ENCODE assay signal across 24 mouse cellular contexts in genomic region chr3:75730982-75731600, GRCm38 (mm10). TPM values are rescaled to one million over a fixed set of nuclear protein-coding genes. Genes with fewer than 3 reads are reported as not detected.
DNase-seq lines count a peak whose midpoint lies in the region; ATAC-seq lines count a peak whose summit lies in the region.
"Had no signal": no experiment of that assay in that cellular context is flagged by ENCODE, and none has a peak within 500 bp of the region (broad histone marks: within the 10 kb centered on the region; RNA-seq: fewer than 3 reads in every experiment).

No protein-coding gene starts in this region.

- H3K9me3 ChIP-seq in megakaryocyte, embryonic 14.5 days: peaks cover 7% of the 10 kb centered on the region
- no peaks in the 10 kb centered on the region for H3K9me3 ChIP-seq in kidney, embryonic 14.5 days (ENCODE audit: control insufficient read depth, low read length)
- H3K9me3 ChIP-seq: embryonic facial prominence, embryonic 15.5 days; forebrain, embryonic 12.5 days; hindbrain, embryonic 15.5 days; neural tube, embryonic 15.5 days had no signal

- ATAC-seq in kidney, embryonic 14.5 days (ENCODE audit: low FRiP score, low TSS enrichment): no peak
- ATAC-seq: midbrain, embryonic 16.5 days; Patski had no signal

- no peaks in the 10 kb centered on the region for H3K36me3 ChIP-seq in megakaryocyte, embryonic 14.5 days (replicated peaks; ENCODE audit: low read length)
- no peaks in the 10 kb centered on the region for H3K36me3 ChIP-seq in kidney, embryonic 14.5 days (ENCODE audit: control insufficient read depth, insufficient read depth, low read length)
- H3K36me3 ChIP-seq: embryonic facial prominence, embryonic 15.5 days; forebrain, embryonic 12.5 days; hindbrain, embryonic 15.5 days; neural tube, embryonic 15.5 days had no signal

- no peak overlapping the region for H3K9ac ChIP-seq in kidney, embryonic 14.5 days (ENCODE audit: low read depth, low read length)
- H3K9ac ChIP-seq: embryonic facial prominence, embryonic 15.5 days; forebrain, embryonic 12.5 days; hindbrain, embryonic 15.5 days; liver, embryonic 14.5 days; neural tube, embryonic 15.5 days had no signal

- peaks cover 18% of the 10 kb centered on the region for H3K4me1 ChIP-seq in megakaryocyte, embryonic 14.5 days
- H3K4me1 ChIP-seq in kidney, embryonic 14.5 days (ENCODE audit: control insufficient read depth, insufficient read depth, low read length): no peaks in the 10 kb centered on the region
- H3K4me1 ChIP-seq: embryonic facial prominence, embryonic 15.5 days; forebrain, embryonic 12.5 days; hindbrain, embryonic 15.5 days; neural tube, embryonic 15.5 days had no signal

- H3K4me2 ChIP-seq in kidney, embryonic 14.5 days (replicated peaks; ENCODE audit: low read depth, low read length): no peak overlapping the region
- H3K4me2 ChIP-seq: embryonic facial prominence, embryonic 15.5 days; forebrain, embryonic 12.5 days; hindbrain, embryonic 15.5 days; neural tube, embryonic 15.5 days had no signal

- no peak overlapping the region for H3K27ac ChIP-seq in kidney, embryonic 14.5 days (ENCODE audit: low read depth, low read length)
- H3K27ac ChIP-seq: embryonic facial prominence, embryonic 15.5 days; forebrain, embryonic 12.5 days; hindbrain, embryonic 15.5 days; liver, embryonic 14.5 days; neural tube, embryonic 15.5 days had no signal

- DNase-seq in lung, postnatal 36 days: peak; percentile 6
- DNase-seq in lung, adult 18-20 months: no peak
- DNase-seq in CD4-positive helper T cell, adult 2 months (ENCODE audit: low read depth, low spot score): peak; percentile 60
- DNase-seq in T-cell, adult 2 months (ENCODE audit: low spot score): peak; percentile 71
- DNase-seq in adrenal gland, postnatal 4 days (ENCODE audit: low spot score in 2 of 2): no peak
- no peak for DNase-seq in heart, adult 9 months (ENCODE audit: low spot score in 2 of 2)
- DNase-seq: cerebellum, adult 18-20 months; kidney, adult 8-10 months; kidney, postnatal 4 days; layer of hippocampus, postnatal 36 days; lung, postnatal 14 days had no signal

- peak overlapping the region; percentile 55 for H3K4me3 ChIP-seq in megakaryocyte, embryonic 14.5 days (replicated peaks)
- no peak overlapping the region for H3K4me3 ChIP-seq in kidney, embryonic 14.5 days (ENCODE audit: low read length)
- H3K4me3 ChIP-seq: embryonic facial prominence, embryonic 15.5 days; forebrain, embryonic 12.5 days; hindbrain, embryonic 15.5 days; neural tube, embryonic 15.5 days had no signal

- H3K27me3 ChIP-seq in megakaryocyte, embryonic 14.5 days (replicated peaks): no peaks in the 10 kb centered on the region
- no peaks in the 10 kb centered on the region for H3K27me3 ChIP-seq in kidney, embryonic 14.5 days (ENCODE audit: control insufficient read depth, insufficient read depth, low read length)
- H3K27me3 ChIP-seq: embryonic facial prominence, embryonic 15.5 days; forebrain, embryonic 12.5 days; hindbrain, embryonic 15.5 days; neural tube, embryonic 15.5 days had no signal

- 78% methylated on average over 3 of the region's 3 CpGs for WGBS in kidney, embryonic 14.5 days

RNA-seq across cellular contexts. Expression of gene Gm29133, which starts 16.9 kb away (rescaled TPM):
- polyA plus RNA-seq in megakaryocyte, embryonic 14.5 days (2012; ENCODE audit: insufficient read depth, low replicate concordance): not detected in 2 replicates
- total RNA-seq in adrenal gland, postnatal 4 days (2021): not detected
- not detected in 2 replicates for polyA plus RNA-seq in kidney, embryonic 14.5 days (2014; fragmentation: Nextera tagmentation; extraction: Ambion mirVana)
- total RNA-seq: adrenal gland, adult 18-20 months; layer of hippocampus, postnatal 36 days; left cerebral cortex, postnatal 36 days had no signal
- polyA plus RNA-seq: C2C12; embryonic facial prominence, embryonic 15.5 days; forebrain, embryonic 12.5 days; heart, embryonic 16.5 days; hindbrain, embryonic 15.5 days; liver, embryonic 14.5 days; midbrain, embryonic 16.5 days; neural tube, embryonic 15.5 days; Patski had no signal

Comparison
In these comparisons a context has a peak if more than half of its experiments do, and no peak if none do; other contexts are left out.
1. DNase-seq: peak in lung, postnatal 36 days (single experiment), CD4-positive helper T cell, adult 2 months (single experiment) and T-cell, adult 2 months (single experiment); none in lung, adult 18-20 months (0 of 2), adrenal gland, postnatal 4 days (0 of 2) and heart, adult 9 months (0 of 2).